In the genomic region with DNA sequence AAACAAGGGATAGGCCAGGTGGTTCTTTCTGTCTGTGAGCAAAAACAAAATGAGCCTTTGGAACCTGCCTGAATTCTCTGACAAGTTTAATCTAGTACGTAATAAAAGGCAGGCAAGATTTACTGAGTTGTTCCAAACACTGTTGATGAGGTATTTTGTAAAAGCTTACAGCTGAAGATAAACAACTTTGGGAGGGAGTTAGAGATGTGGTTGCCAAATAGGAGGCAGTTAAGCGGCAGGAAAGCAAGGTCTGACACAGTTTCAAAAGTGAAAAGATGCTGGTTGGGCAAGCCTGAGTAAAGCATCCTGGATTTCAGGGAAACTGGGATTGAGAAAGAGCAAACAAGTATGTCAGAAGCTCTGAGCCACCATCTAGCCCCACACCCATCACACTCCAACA, we compare ENCODE assay signal across 13 mouse cellular contexts. TPM values are rescaled to one million over a fixed set of nuclear protein-coding genes. Genes with fewer than 3 reads are reported as not detected.
"Had no signal": no experiment of that assay in that cellular context is flagged by ENCODE, and none has a peak within 500 bp of the region (broad histone marks: within the 10 kb centered on the region; RNA-seq: fewer than 3 reads in every experiment).

No protein-coding gene starts in this region.

- H3K4me1 ChIP-seq: liver, embryonic 12.5 days; megakaryocyte, embryonic 14.5 days; midbrain, embryonic 13.5 days; midbrain, embryonic 15.5 days; neural tube, embryonic 12.5 days had no signal

- H3K9me3 ChIP-seq: liver, embryonic 12.5 days; megakaryocyte, embryonic 14.5 days; midbrain, embryonic 13.5 days; midbrain, embryonic 15.5 days; neural tube, embryonic 12.5 days had no signal

- H3K4me3 ChIP-seq: liver, embryonic 12.5 days; megakaryocyte, embryonic 14.5 days; midbrain, embryonic 13.5 days; midbrain, embryonic 15.5 days; neural tube, embryonic 12.5 days had no signal

- H3K27me3 ChIP-seq: liver, embryonic 12.5 days; megakaryocyte, embryonic 14.5 days; midbrain, embryonic 13.5 days; midbrain, embryonic 15.5 days; neural tube, embryonic 12.5 days had no signal

- ATAC-seq: liver, embryonic 12.5 days; midbrain, embryonic 13.5 days; midbrain, embryonic 15.5 days had no signal

- H3K9ac ChIP-seq: liver, embryonic 12.5 days; liver, embryonic 14.5 days; midbrain, embryonic 13.5 days; midbrain, embryonic 15.5 days; neural tube, embryonic 12.5 days had no signal

- H3K36me3 ChIP-seq: liver, embryonic 12.5 days; midbrain, embryonic 13.5 days; midbrain, embryonic 15.5 days; neural tube, embryonic 12.5 days had no signal

- H3K27ac ChIP-seq: liver, embryonic 12.5 days; liver, embryonic 14.5 days; macrophage; midbrain, embryonic 13.5 days; midbrain, embryonic 15.5 days; neural tube, embryonic 12.5 days had no signal

- H3K4me2 ChIP-seq: liver, embryonic 12.5 days; midbrain, embryonic 11.5 days; midbrain, embryonic 13.5 days; midbrain, embryonic 15.5 days; neural tube, embryonic 12.5 days had no signal

- DNase-seq: right cerebral cortex, postnatal 14 days; thymus, adult 18-20 months; thymus, postnatal 14 days; thymus, postnatal 36 days had no signal

RNA-seq across cellular contexts. Expression of gene Astn2, which starts 59.8 kb away (rescaled TPM):
- polyA plus RNA-seq: liver, embryonic 16.5 days; macrophage had no signal
